Mouse (Mus musculus) kidney, adult 11 months (tissue): ENCODE measurements around the gene Tnrc6b.

Experiments
- DNase-seq: peaks from one replicate; pipeline ENCODE4 v3.0.0; 2022

Gene Tnrc6b

DNA sequence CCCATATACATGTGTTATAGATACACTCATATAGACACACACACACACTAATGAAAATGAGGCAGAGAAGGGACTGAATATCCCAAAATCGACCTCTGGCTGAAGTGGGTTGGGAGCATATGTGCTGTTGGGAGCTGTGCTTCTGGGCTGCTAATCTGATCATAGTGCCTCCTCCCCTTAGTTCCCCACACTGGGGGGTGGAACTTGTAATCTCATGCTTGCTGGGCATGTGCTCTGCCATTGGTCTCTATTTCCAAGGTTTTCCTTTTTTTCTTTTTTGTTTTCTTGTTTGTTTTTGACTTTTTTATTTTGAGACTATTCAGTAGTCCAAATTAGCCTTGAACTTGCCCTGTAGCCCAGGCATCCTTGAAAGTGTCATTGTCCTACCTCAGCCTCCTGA lies 277.2 kb downstream of the Tnrc6b start:
- no peak for DNase-seq

GRCm38 (mm10) chr15:80989712-80990111 lies 278.6 kb downstream of the Tnrc6b start:
- DNase-seq, result no peak
